Mouse (Mus musculus): ENCODE measurements around the gene Pagr1b.

DNA sequence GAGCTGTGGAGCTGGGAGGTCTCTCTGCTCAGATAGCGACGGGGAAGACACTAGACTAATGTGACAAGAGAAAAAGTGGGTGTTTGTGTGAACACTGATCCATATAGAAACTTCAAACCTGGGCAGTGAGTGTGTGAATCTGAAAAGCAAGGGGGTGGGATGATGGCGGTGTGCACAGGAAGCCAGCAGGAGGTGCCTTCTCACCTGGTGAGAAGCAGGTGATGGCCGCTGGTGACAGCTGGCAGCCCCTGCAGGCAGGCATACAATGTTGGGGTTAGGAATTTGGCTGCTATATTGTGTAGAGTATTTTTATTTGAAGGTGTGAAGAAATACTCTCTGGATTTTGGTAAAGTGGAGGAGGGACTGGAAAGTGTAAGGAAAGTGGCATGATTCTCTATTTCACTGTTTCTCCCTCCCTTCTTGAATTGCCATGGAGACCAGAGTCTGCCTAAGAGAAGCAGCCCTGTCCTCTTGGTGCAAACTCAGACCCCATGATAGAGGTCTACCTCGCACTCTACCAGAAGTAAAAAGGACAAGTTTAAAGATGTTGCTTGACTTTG lies 38.8 kb upstream of the Pagr1b start:
- no peak for TF ChIP-seq POLR2A (IDR thresholded peaks at IDR 0.05; ENCODE audit: borderline replicate concordance, extremely low read depth, insufficient read depth, insufficient read length, poor library complexity, severe bottlenecking)
- TF ChIP-seq CTCF (IDR thresholded peaks at IDR 0.05; ENCODE audit: borderline replicate concordance, extremely low read depth, insufficient read depth, insufficient read length): no peak
